ENCODE assay signal across 15 mouse cellular contexts in the genomic region with DNA sequence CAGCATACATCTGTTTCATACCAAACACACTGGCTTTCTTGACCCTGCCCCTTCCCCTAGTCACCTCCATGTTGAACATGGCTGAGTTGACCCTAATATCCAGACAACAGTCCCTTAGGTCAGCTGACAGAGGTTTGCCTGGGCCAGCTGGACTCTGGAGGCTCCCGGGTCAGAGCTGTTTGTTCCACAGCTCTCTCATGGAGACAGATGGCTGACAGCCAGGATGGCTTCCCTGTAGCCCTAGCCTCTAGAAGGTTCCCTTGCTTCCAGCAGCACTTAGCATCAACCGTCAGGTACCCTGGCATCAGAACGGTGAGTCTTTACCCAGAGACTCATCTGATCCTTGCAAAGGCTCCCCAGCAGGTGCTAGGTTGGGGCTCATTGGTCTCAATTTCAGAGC. TPM values are rescaled to one million over a fixed set of nuclear protein-coding genes. Genes with fewer than 3 reads are reported as not detected.
DNase-seq lines count a peak whose midpoint lies in the region; ATAC-seq lines count a peak whose summit lies in the region.
"Had no signal": no experiment of that assay in that cellular context is flagged by ENCODE, and none has a peak within 500 bp of the region (broad histone marks: within the 10 kb centered on the region; RNA-seq: fewer than 3 reads in every experiment).

No protein-coding gene starts in this region.

- no peak for ATAC-seq in erythroid progenitor cell, adult 5-6 weeks (replicated peaks; ENCODE audit: low FRiP score, poor library complexity, severe bottlenecking)
- ATAC-seq: forebrain, postnatal 0 days; midbrain, embryonic 16.5 days had no signal

- DNase-seq in gastrocnemius, adult 18-20 months (ENCODE audit: low spot score), result peak; percentile 34
- DNase-seq in gastrocnemius, postnatal 36 days, result no peak
- DNase-seq in heart, adult 9 months (ENCODE audit: low spot score in 2 of 2), result peak; percentile 53 to 58
- no peak for DNase-seq in heart, adult 8-10 months (ENCODE audit: low spot score)
- DNase-seq in gastrocnemius, postnatal 14 days, result peak; percentile 60
- peak; percentile 61 to 62 for DNase-seq in heart, postnatal 14 days
- no peak for DNase-seq in ovary, postnatal 14 days (ENCODE audit: low spot score)
- DNase-seq: adrenal gland, postnatal 36 days; forebrain, postnatal 0 days; kidney, adult 18-20 months; left cerebral cortex, postnatal 4 days; right cerebral cortex, postnatal 4 days; thymus, postnatal 14 days had no signal

- intact Hi-C loops in gastrocnemius, postnatal 36 days (cut with DNase I), result no loop called here
- intact Hi-C loops in gastrocnemius, postnatal 14 days (cut with DNase I; ENCODE audit: low total_unique reads), result no loop called here
- intact Hi-C loops in heart, postnatal 14 days (cut with DNase I), result no loop called here

RNA-seq across cellular contexts. Expression of gene Selenon, which starts 58.6 kb away (rescaled TPM):
- total RNA-seq in gastrocnemius, adult 18-20 months (2021), result 1 to 10 TPM; 4.2 to 4.9 TPM
- total RNA-seq in gastrocnemius, postnatal 36 days (2021), result 1 to 10 TPM; 4.9 to 6.1 TPM
- 10 to 100 TPM; 17.1 to 20.4 (median 19.4) TPM for total RNA-seq in heart, adult 8-10 months (2022)
- total RNA-seq in gastrocnemius, postnatal 14 days (2021), result 10 to 100 TPM; 16.4 to 18.5 TPM
- total RNA-seq in heart, postnatal 14 days (2021), result 10 to 100 TPM; 26.1 to 27.9 TPM
- total RNA-seq in erythroid progenitor cell, adult 5-6 weeks (2015; ENCODE audit: low replicate concordance), result 7.6 and 9.6 TPM in 2 replicates
- 0.77 and 2.2 TPM in 2 replicates for total RNA-seq in erythroid progenitor cell, adult 5-6 weeks (2017; ENCODE audit: low replicate concordance)

Comparison
In these comparisons a context has a peak if more than half of its experiments do, and no peak if none do; other contexts are left out.
1. DNase-seq: peak in gastrocnemius, adult 18-20 months (single experiment), heart, adult 9 months (2 of 2), gastrocnemius, postnatal 14 days (single experiment) and heart, postnatal 14 days (2 of 2); none in gastrocnemius, postnatal 36 days (0 of 2), heart, adult 8-10 months (single experiment) and ovary, postnatal 14 days (single experiment).